Mouse (Mus musculus): ENCODE data around the gene Muc2. TPM values are rescaled to one million over a fixed set of nuclear protein-coding genes. Genes with fewer than 3 reads are reported as not detected.

Muc2 gene
- not detected for total RNA-seq (2023)

DNA sequence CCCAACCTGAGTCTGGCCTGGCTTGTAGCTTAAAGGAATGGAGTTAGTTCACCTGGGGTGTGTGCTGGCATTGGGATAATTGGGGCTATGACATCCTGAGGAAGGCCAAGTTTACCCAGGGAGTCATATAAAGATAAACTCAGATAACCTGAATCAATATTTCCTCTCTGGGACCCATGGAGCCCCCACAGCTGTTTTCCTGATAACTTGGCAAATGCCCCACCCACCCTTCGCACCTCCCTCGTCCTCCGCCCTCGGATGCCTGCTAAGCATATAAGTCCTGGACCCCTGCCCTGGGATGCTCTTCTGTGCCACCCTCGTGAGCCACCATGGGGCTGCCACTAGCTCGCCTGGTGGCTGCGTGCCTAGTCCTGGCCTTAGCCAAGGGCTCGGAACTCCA lies at the start of gene Muc2:
Gene Muc2 (plus strand): TSS at position 301 of the 400 bp plus-strand sequence.

DNA sequence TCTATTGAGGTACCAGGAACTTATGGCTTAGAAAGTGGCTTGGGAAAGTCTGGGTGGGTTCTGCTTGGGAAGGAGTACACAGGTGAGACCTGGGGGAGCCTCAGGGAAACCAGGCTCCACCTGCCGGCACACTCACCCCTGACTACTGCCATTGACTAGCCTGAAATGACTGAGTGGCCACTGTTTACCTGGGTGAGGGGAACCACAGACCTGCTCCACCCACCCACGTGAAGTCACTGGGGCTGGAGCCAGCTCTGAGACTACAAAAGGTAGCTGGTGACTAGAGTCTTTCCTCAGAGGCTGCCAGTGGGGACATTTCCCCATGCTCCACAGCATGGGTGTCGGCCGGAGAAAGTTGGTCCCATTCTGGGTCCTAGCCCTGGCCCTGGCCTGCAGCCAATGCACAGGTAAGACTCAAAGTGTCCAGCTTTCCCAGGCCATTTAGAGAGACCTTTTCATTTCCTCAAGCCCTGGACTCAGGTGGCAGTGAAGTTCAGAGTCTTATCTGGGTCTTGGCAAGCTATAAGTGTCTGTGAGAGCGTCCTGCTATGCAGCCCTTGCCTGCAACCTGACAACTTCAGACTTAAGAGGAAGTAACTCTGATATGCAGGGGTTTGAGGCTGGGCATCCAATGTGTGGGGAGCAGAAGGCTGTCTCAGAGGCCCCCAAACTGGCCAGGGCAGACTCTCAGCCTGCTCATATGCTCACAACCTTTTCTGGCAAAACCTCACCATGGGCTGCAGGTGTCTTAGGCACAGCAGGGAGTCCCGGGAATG lies 98.7 kb downstream of the Muc2 start, which contains the start of gene Muc5ac:
Gene Muc5ac (plus strand): TSS at position 296 of the 776 bp plus-strand sequence.

Other genes with a start within 250 kb of the Muc2 start
- 1 to 10 TPM; 2.4 to 5.7 TPM for gene Pidd1, start 246.3 kb upstream of the Muc2 start, total RNA-seq (2023)
- 1,000 to 10,000 TPM; 3,530 to 3,735 TPM for gene Rplp2, start 243.0 kb upstream of the Muc2 start, total RNA-seq (2023)
- gene Pnpla2, start 235.1 kb upstream of the Muc2 start, total RNA-seq (2023), result 10 to 100 TPM; 52.1 to 58.8 TPM
- gene Cracr2b, start 229.2 kb upstream of the Muc2 start, total RNA-seq (2023), result 1 to 10 TPM in 1 of 2 experiments, not detected in 1; 1.0 TPM
- gene Cd151, start 222.9 kb upstream of the Muc2 start, total RNA-seq (2023), result 1 to 10 TPM; 7.2 to 8.9 TPM
- 10 to 100 TPM; 17.0 to 21.1 TPM for gene Polr2l, start 215.2 kb upstream of the Muc2 start, total RNA-seq (2023)
- gene Tspan4, start 215.1 kb upstream of the Muc2 start, total RNA-seq (2023), result 1 to 10 TPM; 2.2 to 2.8 TPM
- 10 to 100 TPM; 21.1 to 31.6 TPM for gene Chid1, start 150.5 kb upstream of the Muc2 start, total RNA-seq (2023)
- 10 to 100 TPM; 53.8 to 54.1 TPM for gene Ap2a2, start 128.2 kb upstream of the Muc2 start, total RNA-seq (2023)
- under 1 TPM in 1 of 2 experiments, not detected in 1; 0.06 TPM for gene Muc6, start 35.0 kb upstream of the Muc2 start, total RNA-seq (2023)
- gene Muc5ac, start 98.6 kb downstream of the Muc2 start, total RNA-seq (2023), result not detected
- gene Muc5b, start 148.7 kb downstream of the Muc2 start, total RNA-seq (2023), result not detected
- gene Tollip, start 228.2 kb downstream of the Muc2 start, total RNA-seq (2023), result 10 to 100 TPM; 54.5 to 59.5 TPM